Mouse (Mus musculus) erythroblast, embryonic 14.5 days (primary cell): ENCODE data around the gene Tcl1. TPM values are rescaled to one million over a fixed set of nuclear protein-coding genes. Genes with fewer than 3 reads are reported as not detected.
"Not testable (repeated sequence)": the region's sequence is repeated elsewhere in the genome, so short reads cannot be mapped to it uniquely, and the experiment has no call there.

Source experiments
- H3K27me3 ChIP-seq: 2 replicates; pipeline ENCODE4 v1.6.1; 2012; ENCODE audit warnings: inconsistent platforms; ENCODE audit not compliant: control insufficient read depth
- H3K36me3 ChIP-seq: 2 replicates; pipeline ENCODE4 v1.6.1; 2012; ENCODE audit warnings: mild to moderate bottlenecking, inconsistent platforms; ENCODE audit not compliant: control insufficient read depth
- H3K4me1 ChIP-seq: 2 replicates; pipeline ENCODE4 v1.6.1; 2012; ENCODE audit warnings: inconsistent platforms; ENCODE audit not compliant: control insufficient read depth
- H3K4me3 ChIP-seq: replicated peaks from 2 replicates; pipeline ENCODE3; 2012; ENCODE audit warnings: moderate library complexity, mild to moderate bottlenecking, inconsistent platforms
- H3K9me3 ChIP-seq: 2 replicates; pipeline ENCODE4 v1.6.1; 2012; ENCODE audit warnings: low read length, inconsistent platforms, mixed read lengths; ENCODE audit not compliant: control insufficient read depth
- GATA1 ChIP-seq: IDR thresholded peaks from 2 replicates; pipeline ENCODE4 v1.6.1; 2012; ENCODE audit warnings: low read length, inconsistent platforms, mixed read lengths
- TAL1 ChIP-seq: IDR thresholded peaks from 3 replicates; pipeline ENCODE4 v1.6.1; 2012; ENCODE audit warnings: low read length, inconsistent platforms, mixed read lengths
- polyA plus RNA-seq: library from polyadenylated mRNA; stranded (reverse); fragments of >175 nt; gene quantifications from 2 replicates; pipeline ENCODE4 v1.2.3, GENCODE M21; 2012

Tcl1 gene
- polyA plus RNA-seq, 1 experiment, result not detected

GRCm38 (mm10) chr12:105235091-105235490 lies 12.5 kb upstream of the Tcl1 start:
- Histone ChIP-seq H3K4me3 (no peak overlapping the region), H3K4me1 (no peaks in the 10 kb centered on the region), H3K36me3 (no peaks in the 10 kb centered on the region), H3K27me3 (no peaks in the 10 kb centered on the region), H3K9me3 (peaks cover 41% of the 10 kb centered on the region)
- TF ChIP-seq GATA1 (no peak), TAL1 (no peak)

GRCm38 (mm10) chr12:105234362-105234761 lies 11.8 kb upstream of the Tcl1 start:
- H3K4me1 ChIP-seq, result no peaks in the 10 kb centered on the region
- H3K4me3 ChIP-seq, result no peak overlapping the region
- no peaks in the 10 kb centered on the region for H3K36me3 ChIP-seq
- TF ChIP-seq TAL1 (no peak), GATA1 (no peak)
- peaks cover 34% of the 10 kb centered on the region for H3K9me3 ChIP-seq
- H3K27me3 ChIP-seq, result no peaks in the 10 kb centered on the region

GRCm38 (mm10) chr12:105224621-105225320 lies 2.2 kb upstream of the Tcl1 start:
- no peak for TF ChIP-seq TAL1
- no peak for TF ChIP-seq GATA1

GRCm38 (mm10) chr12:105217101-105217760 lies 5.4 kb downstream of the Tcl1 start:
- TF ChIP-seq TAL1 (no peak), GATA1 (no peak)
- H3K27me3 ChIP-seq, result no peaks in the 10 kb centered on the region
- no peaks in the 10 kb centered on the region for H3K4me1 ChIP-seq
- H3K4me3 ChIP-seq, result no peak overlapping the region
- no peaks in the 10 kb centered on the region for H3K36me3 ChIP-seq
- peaks cover 10% of the 10 kb centered on the region for H3K9me3 ChIP-seq

More at GRCm38 (mm10) chr12:105224621-105225320, 2.2 kb upstream of the Tcl1 start:
- Histone ChIP-seq H3K9me3 (peaks cover 18% of the 10 kb centered on the region), H3K4me3 (no peak overlapping the region), H3K36me3 (no peaks in the 10 kb centered on the region), H3K4me1 (no peaks in the 10 kb centered on the region), H3K27me3 (no peaks in the 10 kb centered on the region)

GRCm38 (mm10) chr12:105209231-105209630 lies 13.4 kb downstream of the Tcl1 start:
- TF ChIP-seq TAL1 (no peak), GATA1 (no peak)
- H3K9me3 ChIP-seq, result no peaks in the 10 kb centered on the region
- no peaks in the 10 kb centered on the region for H3K27me3 ChIP-seq
- H3K4me3 ChIP-seq, result no peak overlapping the region
- H3K36me3 ChIP-seq, result no peaks in the 10 kb centered on the region
- H3K4me1 ChIP-seq, result no peaks in the 10 kb centered on the region

- no peak overlapping the region for H3K4me3 ChIP-seq
- H3K27me3 ChIP-seq, result no peaks in the 10 kb centered on the region
- no peaks in the 10 kb centered on the region for H3K9me3 ChIP-seq
- no peaks in the 10 kb centered on the region for H3K4me1 ChIP-seq
- TF ChIP-seq GATA1, result no peak
- TF ChIP-seq TAL1, result no peak
- H3K36me3 ChIP-seq, result no peaks in the 10 kb centered on the region
Observed at GRCm38 (mm10) chr12:105208441-105208840, 14.2 kb downstream of the Tcl1 start.

GRCm38 (mm10) chr12:105207071-105207470 lies 15.5 kb downstream of the Tcl1 start:
- Histone ChIP-seq H3K4me1 (no peaks in the 10 kb centered on the region), H3K9me3 (no peaks in the 10 kb centered on the region), H3K36me3 (no peaks in the 10 kb centered on the region), H3K27me3 (no peaks in the 10 kb centered on the region), H3K4me3 (no peak overlapping the region)
- TF ChIP-seq TAL1 (no peak), GATA1 (no peak)

- H3K27me3 ChIP-seq, H3K4me3 ChIP-seq, H3K36me3 ChIP-seq, H3K4me1 ChIP-seq, H3K9me3 ChIP-seq: not testable (repeated sequence)
Observed at GRCm38 (mm10) chr12:105201657-105202056, 20.9 kb downstream of the Tcl1 start, which contains the start of gene Tcl1b4. Gene Tcl1b4, plus strand, starts transcription at chr12:105201957.

- H3K27me3 ChIP-seq, H3K4me1 ChIP-seq, H3K4me3 ChIP-seq, H3K36me3 ChIP-seq, H3K9me3 ChIP-seq: not testable (repeated sequence)
Observed at GRCm38 (mm10) chr12:105199684-105200497, 22.7 kb downstream of the Tcl1 start.

- H3K4me3 ChIP-seq, result not testable (repeated sequence)
Observed at GRCm38 (mm10) chr12:105190743-105191142, 31.9 kb downstream of the Tcl1 start, which contains the start of gene Tcl1b3. Gene Tcl1b3, plus strand, starts transcription at chr12:105191043.

GRCm38 (mm10) chr12:105188980-105189379 lies 33.6 kb downstream of the Tcl1 start:
- H3K27me3 ChIP-seq, H3K36me3 ChIP-seq, H3K4me1 ChIP-seq, H3K4me3 ChIP-seq, H3K9me3 ChIP-seq: not testable (repeated sequence)

More at GRCm38 (mm10) chr12:105190743-105191142, 31.9 kb downstream of the Tcl1 start, which contains the start of gene Tcl1b3:
- H3K36me3 ChIP-seq, H3K9me3 ChIP-seq, H3K4me1 ChIP-seq, H3K27me3 ChIP-seq: not testable (repeated sequence)

- H3K4me1 ChIP-seq, H3K4me3 ChIP-seq, H3K36me3 ChIP-seq, H3K27me3 ChIP-seq, H3K9me3 ChIP-seq: not testable (repeated sequence)
Observed at GRCm38 (mm10) chr12:105181040-105181644, 41.5 kb downstream of the Tcl1 start.
